Mouse (Mus musculus) monocyte, adult 2 months (primary cell): ENCODE data around the gene Ctbp2.
"Not testable (repeated sequence)": the region's sequence is repeated elsewhere in the genome, so short reads cannot be mapped to it uniquely, and the experiment has no call there.

ENCODE experiments used
- DNase-seq, 2 experiments: peaks; one replicate each; pipeline ENCODE4 v3.0.0; 2022; ENCODE audit warnings: low spot score in 2 of 2, low read depth in 1 of 2

Ctbp2 gene

GRCm38 (mm10) chr7:133121080-133121607, 3.0 kb downstream of the Ctbp2 start:
- no peak for DNase-seq

GRCm38 (mm10) chr7:133120221-133120751, 3.9 kb downstream of the Ctbp2 start:
- no peak for DNase-seq

GRCm38 (mm10) chr7:133117815-133118214, 6.3 kb downstream of the Ctbp2 start:
- no peak for DNase-seq

GRCm38 (mm10) chr7:133116542-133116941, 7.6 kb downstream of the Ctbp2 start:
- DNase-seq: no peak

GRCm38 (mm10) chr7:133115886-133116285, 8.3 kb downstream of the Ctbp2 start:
- no peak for DNase-seq

- no peak for DNase-seq
Measured at GRCm38 (mm10) chr7:133114847-133115470, 9.2 kb downstream of the Ctbp2 start.

- DNase-seq: no peak
Measured at GRCm38 (mm10) chr7:133113185-133113895, 10.8 kb downstream of the Ctbp2 start.

GRCm38 (mm10) chr7:133112351-133112831, 11.8 kb downstream of the Ctbp2 start:
- no peak for DNase-seq

- DNase-seq: no peak
Measured at GRCm38 (mm10) chr7:133109442-133109841, 14.7 kb downstream of the Ctbp2 start.

GRCm38 (mm10) chr7:133108695-133109094, 15.5 kb downstream of the Ctbp2 start:
- DNase-seq: no peak

GRCm38 (mm10) chr7:133102578-133102977, 21.6 kb downstream of the Ctbp2 start:
- DNase-seq: no peak

GRCm38 (mm10) chr7:133101070-133101469, 23.1 kb downstream of the Ctbp2 start:
- no peak for DNase-seq

- DNase-seq: no peak
Measured at GRCm38 (mm10) chr7:133100178-133100577, 24.0 kb downstream of the Ctbp2 start.

GRCm38 (mm10) chr7:133099266-133099665, 24.9 kb downstream of the Ctbp2 start:
- DNase-seq: no peak

GRCm38 (mm10) chr7:133098118-133098793, 25.9 kb downstream of the Ctbp2 start:
- no peak for DNase-seq

GRCm38 (mm10) chr7:133095610-133096009, 28.5 kb downstream of the Ctbp2 start:
- DNase-seq: not testable (repeated sequence)

GRCm38 (mm10) chr7:133094711-133095495, 29.3 kb downstream of the Ctbp2 start:
- DNase-seq: no peak

GRCm38 (mm10) chr7:133094161-133094560, 30.0 kb downstream of the Ctbp2 start:
- no peak for DNase-seq

GRCm38 (mm10) chr7:133093731-133094130, 30.4 kb downstream of the Ctbp2 start:
- no peak for DNase-seq

- DNase-seq: no peak
Measured at GRCm38 (mm10) chr7:133090641-133091040, 33.5 kb downstream of the Ctbp2 start.
